Mouse (Mus musculus) spleen, adult 2 months (tissue): ENCODE measurements around the gene Thrap3. TPM values are rescaled to one million over a fixed set of nuclear protein-coding genes. Genes with fewer than 3 reads are reported as not detected.
A peak's percentile ranks its signal among the peaks of the same experiment; 100 is the strongest.

Experiments
- DNase-seq, 2 experiments: peaks; one replicate each; pipeline versions ENCODE4 v3.0.0 to v3.0.0-alpha.2; 2012 to 2021; ENCODE audit warnings: low spot score in 2 of 2, low read depth in 1 of 2
- H3K27ac ChIP-seq: fragments of 200-500 bp; 2 replicates; pipeline ENCODE4 v1.5.1; 2012; ENCODE audit warnings: low read length, inconsistent platforms; ENCODE audit not compliant: insufficient read depth
- H3K27me3 ChIP-seq: fragments of 200-500 bp; 2 replicates; pipeline ENCODE4 v1.6.1; 2012; ENCODE audit warnings: mild to moderate bottlenecking, moderate library complexity, low read length, inconsistent platforms; ENCODE audit not compliant: control insufficient read depth, insufficient read depth
- H3K36me3 ChIP-seq: fragments of 200-500 bp; 2 replicates; pipeline ENCODE4 v1.6.1; 2012; ENCODE audit warnings: mild to moderate bottlenecking, low read length, inconsistent platforms; ENCODE audit not compliant: control insufficient read depth, insufficient read depth
- H3K4me1 ChIP-seq: fragments of 200-500 bp; 2 replicates; pipeline ENCODE4 v1.6.1; 2011; ENCODE audit warnings: inconsistent platforms; ENCODE audit not compliant: control insufficient read depth, insufficient read depth, insufficient read length
- H3K4me3 ChIP-seq: fragments of 200-500 bp; 2 replicates; pipeline ENCODE4 v1.5.1; 2011; ENCODE audit warnings: mild to moderate bottlenecking, inconsistent platforms; ENCODE audit not compliant: insufficient read depth, insufficient read length; ENCODE audit errors: extremely low read depth
- CTCF ChIP-seq: fragments of 200-500 bp; IDR thresholded peaks from 2 replicates; pipeline ENCODE4 v1.5.1; 2011; ENCODE audit warnings: mild to moderate bottlenecking, inconsistent platforms; ENCODE audit not compliant: insufficient read depth, insufficient read length, insufficient replicate concordance; ENCODE audit errors: extremely low read depth
- POLR2A ChIP-seq: fragments of 200-500 bp; IDR thresholded peaks from 2 replicates; pipeline ENCODE4 v1.6.1; 2011; ENCODE audit warnings: low read depth, low read length, inconsistent platforms
- WGBS: fragments of 180-500 bp; shearing (Covaris S2); methylation state at CpG from one replicate; pipeline ENCODE4 v1.1.7; 2018; 5-methylcytosine and 5-hydroxymethylcytosine counted together
- polyA plus RNA-seq: library from polyadenylated mRNA; depleted of rRNA; stranded (reverse); fragments of >200 nt; gene quantifications from 2 replicates; pipeline ENCODE4 v1.2.3, GENCODE M21; 2012

Gene Thrap3
- polyA plus RNA-seq, 1 experiment = 53.0 TPM

DNA sequence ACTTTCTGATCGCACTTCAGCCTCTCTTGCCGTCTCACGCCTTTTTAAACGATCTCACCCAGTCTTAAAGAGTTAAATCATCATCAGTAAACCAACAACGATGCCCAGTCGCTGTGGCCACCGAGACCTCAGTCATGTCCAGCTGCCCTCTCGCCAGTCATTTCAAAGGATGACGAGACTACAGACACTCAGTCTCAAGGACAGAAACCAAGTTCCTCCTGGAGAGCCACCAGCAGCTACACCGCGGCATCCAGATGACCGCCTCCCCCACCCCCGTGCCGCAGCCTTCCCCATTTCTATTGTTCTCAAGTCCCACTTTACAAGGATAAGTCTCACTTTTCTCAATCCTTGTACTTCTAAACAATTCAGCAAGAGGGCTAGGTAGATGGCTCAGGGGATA, 49.7 kb downstream of the Thrap3 start:
- no peak overlapping the region for H3K27ac ChIP-seq
- peaks cover 6% of the 10 kb centered on the region for H3K4me1 ChIP-seq
- WGBS = 80% methylated on average over 14 of the region's 14 CpGs
- TF ChIP-seq POLR2A = no peak
- no peak for TF ChIP-seq CTCF
- no peaks in the 10 kb centered on the region for H3K27me3 ChIP-seq
- no peak overlapping the region for H3K4me3 ChIP-seq
- no peak for DNase-seq
- no peaks in the 10 kb centered on the region for H3K36me3 ChIP-seq

- H3K27me3 ChIP-seq = no peaks in the 10 kb centered on the region
- no peak for TF ChIP-seq CTCF
- TF ChIP-seq POLR2A = no peak
- 88% methylated on average over 16 of the region's 16 CpGs for WGBS
- H3K4me3 ChIP-seq = no peak overlapping the region
- peaks cover 6% of the 10 kb centered on the region for H3K4me1 ChIP-seq
- no peak overlapping the region for H3K27ac ChIP-seq
- no peaks in the 10 kb centered on the region for H3K36me3 ChIP-seq
- no peak for DNase-seq
These were observed 50.7 kb downstream of the Thrap3 start for GRCm38 (mm10) chr4:126151701-126152440.

GRCm38 (mm10) chr4:126150949-126151320, 51.6 kb downstream of the Thrap3 start:
- no peaks in the 10 kb centered on the region for H3K27me3 ChIP-seq
- no peaks in the 10 kb centered on the region for H3K36me3 ChIP-seq
- H3K27ac ChIP-seq = no peak overlapping the region
- DNase-seq = no peak
- H3K4me1 ChIP-seq = peaks cover 6% of the 10 kb centered on the region
- no peak overlapping the region for H3K4me3 ChIP-seq
- 88% methylated on average over 6 of the region's 6 CpGs for WGBS
- TF ChIP-seq POLR2A = no peak
- TF ChIP-seq CTCF = no peak

DNA sequence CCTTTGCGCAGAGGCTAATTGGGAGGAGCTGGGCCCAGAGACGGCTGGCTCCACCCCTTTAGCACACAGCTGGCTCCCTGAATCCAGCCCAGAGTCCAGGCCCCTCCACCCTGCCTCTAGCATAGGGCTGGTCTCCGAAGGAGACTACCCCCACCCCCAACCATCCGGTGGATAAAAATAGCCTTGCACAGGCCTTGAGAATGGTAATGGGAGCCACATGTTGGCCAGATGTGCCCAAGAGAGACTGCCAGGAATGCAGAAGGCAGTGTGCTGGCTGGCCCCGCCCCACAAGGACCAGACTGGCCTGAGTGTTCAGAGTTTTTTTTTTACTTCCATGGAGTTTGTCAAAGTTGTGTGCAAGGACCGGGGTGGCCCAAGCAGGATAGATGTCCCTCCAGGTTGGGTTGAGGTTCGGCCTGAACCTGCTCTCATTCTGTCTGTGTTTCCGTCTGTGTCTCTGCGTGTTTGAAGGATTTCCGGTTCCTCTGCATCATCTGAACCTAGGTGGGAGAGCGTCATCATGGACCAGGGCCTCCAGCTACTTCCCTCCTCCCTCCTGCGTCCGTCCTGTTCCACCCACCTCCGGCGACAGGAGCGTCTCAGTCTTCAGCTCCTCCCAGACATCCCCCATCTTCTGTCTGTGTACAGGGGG, 52.1 kb downstream of the Thrap3 start:
- no peak overlapping the region for H3K4me3 ChIP-seq
- no peak overlapping the region for H3K27ac ChIP-seq
- no peaks in the 10 kb centered on the region for H3K27me3 ChIP-seq
- peaks cover 6% of the 10 kb centered on the region for H3K4me1 ChIP-seq
- no peak for DNase-seq
- no peaks in the 10 kb centered on the region for H3K36me3 ChIP-seq
- TF ChIP-seq POLR2A = no peak
- no peak for TF ChIP-seq CTCF
- WGBS = 78% methylated on average over 16 of the region's 16 CpGs

- TF ChIP-seq CTCF (no peak), POLR2A (no peak)
- WGBS = 85% methylated on average over 10 of the region's 10 CpGs
- no peaks in the 10 kb centered on the region for H3K27me3 ChIP-seq
- H3K4me1 ChIP-seq = peaks cover 6% of the 10 kb centered on the region; the same call in 1 of the 2 replicates
- no peaks in the 10 kb centered on the region for H3K36me3 ChIP-seq
- no peak overlapping the region for H3K4me3 ChIP-seq
- DNase-seq = no peak
- peak overlapping the region; percentile 59; the same call in 1 of the 2 replicates for H3K27ac ChIP-seq
These were observed 52.8 kb downstream of the Thrap3 start for GRCm38 (mm10) chr4:126149798-126150197.

DNA sequence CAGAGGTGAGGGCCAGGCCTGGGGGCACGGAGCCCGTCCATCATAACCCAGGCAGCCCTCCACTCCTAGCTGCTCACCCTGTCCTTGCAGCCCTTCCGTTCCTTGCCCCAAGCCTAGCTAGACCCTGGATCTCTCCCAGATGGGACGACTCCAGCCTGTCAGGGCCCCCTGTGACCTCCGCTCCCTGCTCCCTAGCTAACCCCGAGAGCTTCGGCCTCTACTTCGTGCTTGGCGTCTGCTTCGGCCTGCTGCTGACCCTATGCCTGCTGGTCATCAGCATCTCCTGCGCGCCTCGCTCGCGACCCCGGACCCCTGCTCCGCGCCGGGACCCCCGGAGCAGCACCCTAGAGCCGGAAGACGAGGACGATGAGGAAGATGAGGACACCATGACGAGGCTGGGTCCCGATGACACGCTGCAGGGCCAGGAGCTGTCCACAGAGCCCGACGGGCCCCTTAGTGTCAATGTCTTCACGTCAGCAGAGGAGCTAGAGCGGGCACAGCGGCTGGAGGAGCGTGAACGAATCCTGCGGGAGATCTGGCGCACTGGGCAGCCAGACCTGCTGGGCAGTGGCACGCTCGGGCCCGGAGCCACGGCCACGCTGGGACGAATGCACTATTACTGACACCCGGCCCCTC, 53.4 kb downstream of the Thrap3 start:
- 76% methylated on average over 42 of the region's 42 CpGs for WGBS
- DNase-seq = no peak
- TF ChIP-seq CTCF = no peak
- Histone ChIP-seq H3K4me1 (peaks cover 6% of the 10 kb centered on the region; the same call in 1 of the 2 replicates), H3K27me3 (no peaks in the 10 kb centered on the region), H3K27ac (peak overlapping the region; percentile 59), H3K36me3 (no peaks in the 10 kb centered on the region), H3K4me3 (peak overlapping the region; percentile 61)
